Mouse (Mus musculus) forebrain, embryonic 13.5 days (tissue): ENCODE data around the gene 3830403N18Rik. TPM values are rescaled to one million over a fixed set of nuclear protein-coding genes. Genes with fewer than 3 reads are reported as not detected.
"Not testable (repeated sequence)": the region's sequence is repeated elsewhere in the genome, so short reads cannot be mapped to it uniquely, and the experiment has no call there.

Source experiments
- ATAC-seq: fragments of 200-750 bp; cut with Nextera tagmentation; 2 replicates; pipeline ENCODE4 v1.8.0; 2017
- H3K27ac ChIP-seq: fragments of 300-500 bp; sonication (generic); 2 replicates; pipeline ENCODE4 v1.5.1; 2015; ENCODE audit warnings: inconsistent platforms, mild to moderate bottlenecking, moderate library complexity
- H3K27me3 ChIP-seq: fragments of 300-500 bp; sonication (generic); 2 replicates; pipeline ENCODE4 v1.6.1; 2015; ENCODE audit warnings: mild to moderate bottlenecking, inconsistent platforms
- H3K36me3 ChIP-seq: fragments of 300-500 bp; sonication (generic); 2 replicates; pipeline ENCODE4 v1.6.1; 2015; ENCODE audit warnings: mild to moderate bottlenecking, inconsistent platforms; ENCODE audit not compliant: poor library complexity, severe bottlenecking
- H3K4me1 ChIP-seq: fragments of 300-500 bp; sonication (generic); 2 replicates; pipeline ENCODE4 v1.6.1; 2015; ENCODE audit warnings: inconsistent platforms
- H3K4me2 ChIP-seq: fragments of 300-500 bp; sonication (generic); 2 replicates; pipeline ENCODE4 v1.6.1; 2015; ENCODE audit warnings: inconsistent platforms, mild to moderate bottlenecking, moderate library complexity
- H3K4me3 ChIP-seq: fragments of 300-500 bp; sonication (generic); 2 replicates; pipeline ENCODE4 v1.5.1; 2015; ENCODE audit warnings: mild to moderate bottlenecking, inconsistent platforms
- H3K9ac ChIP-seq: fragments of 300-500 bp; sonication (generic); 2 replicates; pipeline ENCODE4 v1.6.1; 2015; ENCODE audit warnings: mild to moderate bottlenecking, inconsistent platforms
- H3K9me3 ChIP-seq: fragments of 300-500 bp; sonication (generic); replicated peaks from 2 replicates; pipeline ENCODE4 v1.6.1; 2016; ENCODE audit warnings: inconsistent platforms
- WGBS: fragments of 180-500 bp; shearing (Covaris S2); methylation state at CpG from one replicate; pipeline ENCODE4 v1.1.7; 2015; 5-methylcytosine and 5-hydroxymethylcytosine counted together
- polyA plus RNA-seq: library from polyadenylated mRNA; unstranded; fragments of >200 nt; fragmentation: Nextera tagmentation; extraction: Ambion mirVana; gene quantifications from 2 replicates; pipeline ENCODE4 v1.2.1, GENCODE M21; 2015

3830403N18Rik gene
- polyA plus RNA-seq = 0.35 TPM in 1 of 2 replicates, not detected in the other

GRCm38 (mm10) chrX:56136336-56136909, at the start of gene 3830403N18Rik:
TSS of gene 3830403N18Rik (plus strand) at chrX:56136572.
- H3K27me3 ChIP-seq = not testable (repeated sequence)

GRCm38 (mm10) chrX:56151396-56151795, 15.0 kb downstream of the 3830403N18Rik start:
- Histone ChIP-seq H3K27ac (no peak overlapping the region), H3K4me3 (no peak overlapping the region), H3K9me3 (no peaks in the 10 kb centered on the region), H3K4me1 (no peaks in the 10 kb centered on the region), H3K4me2 (no peak overlapping the region), H3K9ac (no peak overlapping the region), H3K27me3 (no peaks in the 10 kb centered on the region), H3K36me3 (no peaks in the 10 kb centered on the region)
- no peak for ATAC-seq
- WGBS = 96% methylated on average over 2 of the region's 2 CpGs

More at GRCm38 (mm10) chrX:56136336-56136909, at the start of gene 3830403N18Rik:
- H3K36me3 ChIP-seq, H3K27ac ChIP-seq, H3K4me3 ChIP-seq, H3K4me1 ChIP-seq, ATAC-seq, H3K4me2 ChIP-seq, H3K9me3 ChIP-seq, H3K9ac ChIP-seq: not testable (repeated sequence)
- 92% methylated on average over 14 of the region's 15 CpGs for WGBS

DNA sequence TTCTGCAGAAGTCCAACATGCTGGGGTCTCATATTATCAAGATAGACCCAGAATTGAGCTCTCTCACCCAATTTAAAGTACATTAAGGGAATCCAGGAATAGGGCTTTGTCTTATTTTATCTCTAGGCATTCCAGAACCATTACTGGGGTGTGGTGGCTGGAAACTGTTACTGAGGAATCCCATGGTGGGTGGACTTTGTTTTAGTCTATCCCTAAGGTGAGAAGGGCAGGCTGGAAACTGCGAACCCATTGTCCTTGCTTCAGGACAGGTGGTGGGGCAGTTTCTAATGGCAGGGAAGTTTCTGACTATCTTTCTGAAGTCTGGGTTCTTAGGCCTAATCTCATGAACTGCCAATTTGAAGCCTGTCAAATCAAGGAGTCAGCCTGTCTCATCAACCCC, 50.1 kb downstream of the 3830403N18Rik start:
- no CpG with 5 or more reads among the region's 1 CpGs for WGBS
- not testable (repeated sequence) for H3K9me3 ChIP-seq, H3K4me3 ChIP-seq, H3K4me1 ChIP-seq, ATAC-seq, H3K36me3 ChIP-seq, H3K4me2 ChIP-seq, H3K9ac ChIP-seq, H3K27ac ChIP-seq, H3K27me3 ChIP-seq

Other genes with a start within 250 kb of the 3830403N18Rik start
- gene Gm773, start 76.3 kb downstream of the 3830403N18Rik start, polyA plus RNA-seq = not detected in 2 replicates
- 3.9 and 4.5 TPM in 2 replicates for gene Zfp449, start 209.8 kb downstream of the 3830403N18Rik start, polyA plus RNA-seq
- 6.3 and 9.0 TPM in 2 replicates for gene Smim10l2a, start 238.0 kb downstream of the 3830403N18Rik start, polyA plus RNA-seq